Mouse (Mus musculus): ENCODE data around the gene Papln.

GRCm38 (mm10) chr12:83830424-83830823 lies 67.0 kb downstream of the Papln start:
- TF ChIP-seq CTCF (IDR thresholded peaks at IDR 0.05; ENCODE audit: insufficient read depth, low read length) (no peak), POLR2A (IDR thresholded peaks at IDR 0.05; ENCODE audit: borderline replicate concordance, extremely low read depth, low read depth, low read length) (no peak)
